Mouse (Mus musculus) lung, postnatal 0 days (tissue): Measurements from ENCODE around the gene Map2k5. TPM values are rescaled to one million over a fixed set of nuclear protein-coding genes. Genes with fewer than 3 reads are reported as not detected.

Experiments
- ATAC-seq: fragments of 200-750 bp; cut with Nextera tagmentation; 2 replicates; pipeline ENCODE4 v1.8.0; 2017; ENCODE audit warnings: moderate library complexity
- DNase-seq: peaks from one replicate; pipeline ENCODE4 v3.0.0-alpha.2; 2016; ENCODE audit warnings: low spot score
- H3K27ac ChIP-seq: fragments of 300-500 bp; sonication (generic); 2 replicates; pipeline ENCODE4 v1.5.1; 2014; ENCODE audit warnings: antibody characterized with exemption, mild to moderate bottlenecking, low read length, mixed read lengths
- H3K27me3 ChIP-seq: fragments of 300-500 bp; sonication (generic); replicated peaks from 2 replicates; pipeline ENCODE4 v1.6.1; 2014; ENCODE audit warnings: low read length, mixed read lengths; ENCODE audit not compliant: insufficient read depth
- H3K36me3 ChIP-seq: fragments of 300-500 bp; sonication (generic); 2 replicates; pipeline ENCODE4 v1.6.1; 2014; ENCODE audit warnings: low read length, mixed read lengths; ENCODE audit not compliant: insufficient read depth
- H3K4me1 ChIP-seq: fragments of 300-500 bp; sonication (generic); 2 replicates; pipeline ENCODE4 v1.6.1; 2014; ENCODE audit warnings: antibody characterized with exemption, low read depth, low read length, mixed read lengths; ENCODE audit not compliant: insufficient read depth
- H3K4me2 ChIP-seq: fragments of 300-500 bp; sonication (generic); replicated peaks from 2 replicates; pipeline ENCODE4 v1.6.1; 2014; ENCODE audit warnings: low read depth, mild to moderate bottlenecking, low read length, moderate library complexity, mixed read lengths
- H3K4me3 ChIP-seq: fragments of 300-500 bp; sonication (generic); 2 replicates; pipeline ENCODE4 v1.5.1; 2014; ENCODE audit warnings: low read depth, low read length
- H3K9ac ChIP-seq: fragments of 300-500 bp; sonication (generic); replicated peaks from 2 replicates; pipeline ENCODE4 v1.6.1; 2014; ENCODE audit warnings: low read depth, mild to moderate bottlenecking
- H3K9me3 ChIP-seq: fragments of 300-500 bp; sonication (generic); 2 replicates; pipeline ENCODE4 v1.6.1; 2016; ENCODE audit warnings: low read length, mixed read lengths
- CTCF ChIP-seq: IDR thresholded peaks from 2 replicates; pipeline ENCODE4 v1.5.1; 2016; ENCODE audit warnings: antibody characterized with exemption, mild to moderate bottlenecking
- EP300 ChIP-seq: IDR thresholded peaks from 2 replicates; pipeline ENCODE4 v1.6.1; 2016; ENCODE audit warnings: antibody characterized with exemption, mild to moderate bottlenecking, control low read depth
- WGBS: fragments of 180-500 bp; shearing (Covaris S2); extraction: QIAGEN DNeasy Blood & Tissue Kit; methylation state at CpG from one replicate; pipeline ENCODE4 v1.1.7; 2014; 5-methylcytosine and 5-hydroxymethylcytosine counted together
- polyA plus RNA-seq: library from polyadenylated mRNA; unstranded; fragments of >200 nt; fragmentation: Nextera tagmentation; extraction: Ambion mirVana; gene quantifications from 2 replicates; pipeline ENCODE4 v1.2.1, GENCODE M21; 2015

Gene Map2k5
- polyA plus RNA-seq, 1 experiment from 2014 or later, result 23.1 TPM

DNA sequence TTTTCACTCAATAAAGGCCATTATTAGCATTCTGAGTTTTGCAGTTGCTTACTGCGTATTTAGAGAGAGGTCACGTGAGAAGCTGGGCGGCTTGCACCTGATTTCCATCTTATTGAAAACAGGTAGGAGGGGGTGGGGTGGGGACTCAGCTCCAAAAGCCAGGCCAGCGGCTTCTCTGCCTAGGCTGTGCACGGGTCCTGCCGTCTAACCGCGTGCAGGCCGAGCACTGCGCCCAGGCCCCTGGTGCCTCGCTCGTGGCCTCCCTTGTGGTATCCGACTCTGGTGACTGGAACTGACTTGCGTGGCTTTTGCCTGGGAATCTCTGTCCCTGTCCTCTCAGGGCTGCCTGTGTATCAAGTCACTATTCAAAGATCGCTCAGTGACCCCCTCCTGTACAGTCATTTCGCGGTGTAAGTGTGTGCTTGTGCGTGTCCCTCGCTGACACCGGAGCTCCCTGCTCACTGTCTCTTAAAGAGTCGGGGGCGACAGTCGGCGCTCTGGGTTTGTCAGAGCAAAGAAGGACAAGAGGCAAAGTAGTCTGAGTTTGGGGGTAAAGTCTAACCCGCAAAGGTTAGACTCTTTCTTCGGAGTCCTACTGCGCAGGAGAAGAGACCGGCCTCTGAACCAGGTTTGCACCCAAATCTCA is 245.6 kb downstream of the Map2k5 start:
- ATAC-seq (peak; percentile 3), DNase-seq (peak; percentile 36)
- Histone ChIP-seq H3K4me3 (peak overlapping the region; percentile 58), H3K9me3 (no peaks in the 10 kb centered on the region), H3K4me1 (0 out of 2 replicates have a peak, but pooled peaks cover 2% of the 10 kb centered on the region), H3K36me3 (no peaks in the 10 kb centered on the region), H3K9ac (peak overlapping the region; percentile 59), H3K27me3 (peaks cover 33% of the 10 kb centered on the region), H3K4me2 (peak overlapping the region; percentile 79), H3K27ac (peak overlapping the region; percentile 86)
- 6% methylated on average over 28 of the region's 28 CpGs for whole genome bisulfite sequencing
- TF ChIP-seq CTCF (no peak), EP300 (no peak)

DNA sequence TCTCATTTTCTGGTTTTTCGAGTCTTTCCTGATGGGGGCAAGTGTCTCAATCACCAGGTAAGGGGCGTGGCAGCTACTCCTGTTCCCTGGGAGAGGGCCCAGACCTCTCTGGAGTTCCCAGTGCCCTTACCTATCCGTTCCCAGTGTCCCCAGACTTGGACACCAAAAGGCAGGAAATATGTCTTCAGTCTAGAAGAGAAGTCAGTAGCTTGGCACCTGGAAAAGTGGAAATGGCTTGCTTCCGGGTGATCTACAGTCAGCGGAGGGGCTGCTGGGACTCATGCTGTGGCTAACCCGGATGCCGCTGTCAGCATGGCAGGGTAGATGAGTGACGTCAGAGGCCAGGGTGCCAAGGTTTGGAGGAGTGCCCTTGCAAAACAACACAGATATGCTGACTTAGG is 248.1 kb downstream of the Map2k5 start:
- Histone ChIP-seq H3K4me2 (no peak overlapping the region), H3K27me3 (peaks cover 13% of the 10 kb centered on the region), H3K36me3 (no peaks in the 10 kb centered on the region), H3K4me1 (no peaks in the 10 kb centered on the region), H3K27ac (peak overlapping the region; percentile 66), H3K4me3 (no peak overlapping the region), H3K9me3 (no peaks in the 10 kb centered on the region), H3K9ac (no peak overlapping the region)
- DNase-seq (peak; percentile 84), ATAC-seq (peak; percentile 32)
- WGBS, result 58% methylated on average over 8 of the region's 8 CpGs
- TF ChIP-seq CTCF, result no peak
- TF ChIP-seq EP300, result no peak; the same call in 1 of the 2 replicates

DNA sequence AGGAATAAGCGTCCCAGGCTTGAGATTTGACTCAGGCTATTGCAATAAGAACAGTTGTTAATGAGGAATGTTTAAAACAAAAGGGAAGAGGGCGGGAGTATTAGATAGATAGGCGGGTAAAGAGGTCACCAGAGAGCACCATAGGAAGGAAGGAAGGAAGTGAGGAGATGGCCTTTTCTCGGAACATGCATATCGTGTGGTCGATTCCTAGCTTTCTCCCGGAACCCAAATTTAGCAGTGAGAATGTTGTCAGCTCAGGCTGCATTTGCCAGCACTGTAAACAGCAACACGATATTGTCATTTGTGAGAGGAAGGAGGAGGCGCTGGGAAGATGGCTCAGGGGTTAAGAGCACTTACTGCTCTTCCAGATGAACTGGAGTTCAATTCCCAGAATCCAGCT is 253.2 kb downstream of the Map2k5 start:
- WGBS, result 36% methylated on average over 9 of the region's 9 CpGs
- no peak overlapping the region for H3K4me3 ChIP-seq
- peak; percentile 30 for DNase-seq

DNA sequence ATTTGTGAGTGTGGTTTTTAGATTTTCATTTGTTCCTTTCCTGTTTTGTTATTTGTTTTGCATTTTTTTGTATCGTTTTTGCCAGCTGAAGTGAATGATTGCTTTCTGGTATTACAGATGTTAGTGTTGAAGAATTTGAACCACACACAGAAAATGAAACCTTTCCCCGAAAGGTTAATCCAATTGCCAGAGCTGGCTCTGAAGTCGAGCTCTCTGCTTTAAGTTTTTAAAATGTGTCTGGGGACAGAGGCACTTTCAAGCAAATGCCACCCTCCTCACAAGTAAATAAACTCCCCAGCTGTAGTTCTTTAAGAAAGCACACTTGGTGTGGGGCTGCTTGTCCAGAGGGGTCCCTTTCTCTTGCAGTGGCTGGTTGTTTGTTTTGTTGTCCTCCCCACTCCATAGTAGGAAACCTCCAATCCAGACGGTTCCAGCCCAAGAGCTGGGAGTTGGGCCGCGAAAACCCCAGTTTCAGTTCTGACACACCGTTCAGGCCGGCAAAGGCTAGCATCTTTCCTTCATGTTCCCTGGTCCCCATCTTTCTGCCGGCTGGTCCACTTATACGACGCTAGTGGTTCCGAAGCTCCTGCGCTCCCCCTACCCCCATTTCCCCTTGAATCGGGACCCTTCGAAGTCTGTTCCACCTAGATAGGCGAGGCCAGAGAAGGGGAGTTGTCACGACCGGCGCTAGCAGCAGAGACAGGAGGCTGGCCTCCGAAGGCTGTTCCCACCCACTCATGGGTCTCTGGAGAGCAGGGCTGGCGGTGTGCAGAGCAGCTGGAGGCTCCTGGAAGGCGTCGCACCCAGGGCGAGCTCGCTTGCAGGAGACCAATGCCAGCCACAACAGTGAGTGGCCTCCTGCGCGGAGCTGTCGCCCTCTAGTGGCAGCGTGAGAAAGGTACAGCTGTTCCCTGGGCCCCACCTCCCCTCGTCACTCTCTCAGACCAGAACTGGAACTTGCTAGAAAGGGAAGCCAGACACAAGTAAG is 254.0 kb downstream of the Map2k5 start:
- Histone ChIP-seq H3K9me3 (no peaks in the 10 kb centered on the region), H3K4me3 (peak overlapping the region; percentile 41), H3K27me3 (no peaks in the 10 kb centered on the region), H3K4me2 (peak overlapping the region; percentile 72), H3K4me1 (no peaks in the 10 kb centered on the region), H3K36me3 (no peaks in the 10 kb centered on the region), H3K27ac (peak overlapping the region; percentile 84), H3K9ac (peak overlapping the region; percentile 35; the same call in 1 of the 2 replicates)
- TF ChIP-seq CTCF (peak; percentile 100), EP300 (0 out of 2 replicates have a peak, but pooled peaks have one; percentile 23)
- ATAC-seq (peak; percentile 98), DNase-seq (peak; percentile 97)
- WGBS, result 5% methylated on average over 30 of the region's 30 CpGs

More for the DNA sequence above, 253.2 kb downstream of the Map2k5 start:
- no peak overlapping the region for H3K9ac ChIP-seq
- no peaks in the 10 kb centered on the region for H3K4me1 ChIP-seq
- TF ChIP-seq CTCF (no peak), EP300 (0 out of 2 replicates have a peak, but pooled peaks have one; percentile 17)
- H3K27ac ChIP-seq, result no peak overlapping the region
- no peaks in the 10 kb centered on the region for H3K27me3 ChIP-seq
- H3K36me3 ChIP-seq, result no peaks in the 10 kb centered on the region
- H3K9me3 ChIP-seq, result no peaks in the 10 kb centered on the region
- H3K4me2 ChIP-seq, result no peak overlapping the region
- ATAC-seq, result peak; percentile 21

DNA sequence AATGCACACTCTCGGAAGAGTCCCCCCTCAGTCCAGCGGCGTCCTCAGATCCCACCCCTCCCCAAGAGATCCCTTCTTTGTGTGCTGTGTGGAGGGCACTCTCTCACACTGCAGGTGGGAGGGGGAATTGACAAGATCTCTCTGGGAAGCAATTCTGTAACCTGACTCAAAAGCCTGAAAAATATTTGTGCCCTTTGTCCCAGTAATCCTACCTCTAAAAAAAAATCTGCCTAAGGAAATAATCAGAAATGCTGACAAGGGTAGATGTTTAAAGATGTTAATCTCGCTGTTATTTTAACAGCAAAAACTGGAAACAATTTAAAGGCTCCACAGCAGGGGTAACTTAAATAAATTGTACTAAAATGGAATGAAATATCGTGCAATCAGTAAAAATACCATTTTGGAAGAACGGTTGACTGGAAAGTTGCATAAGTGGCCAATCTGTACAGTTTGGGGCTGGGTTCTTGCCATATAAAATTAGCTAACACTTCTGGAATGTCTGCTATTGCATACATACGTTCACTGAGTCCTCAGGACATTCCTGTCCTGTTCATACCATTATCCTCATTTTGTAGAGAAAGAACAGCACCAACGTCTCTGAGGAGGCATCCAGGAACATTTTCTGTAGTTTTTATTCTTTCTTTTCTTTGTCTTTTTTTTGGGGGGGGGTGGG is 255.4 kb downstream of the Map2k5 start:
- H3K4me3 ChIP-seq, result no peak overlapping the region
- no peaks in the 10 kb centered on the region for H3K27me3 ChIP-seq
- TF ChIP-seq EP300, result peak; percentile 85
- no peak for TF ChIP-seq CTCF
- ATAC-seq (0 out of 2 replicates have a peak, but pooled peaks have one; percentile 29), DNase-seq (peak; percentile 79)
- WGBS, result 35% methylated on average over 8 of the region's 8 CpGs
- H3K9ac ChIP-seq, result no peak overlapping the region
- H3K27ac ChIP-seq, result no peak overlapping the region
- H3K36me3 ChIP-seq, result no peaks in the 10 kb centered on the region
- no peaks in the 10 kb centered on the region for H3K4me1 ChIP-seq
- H3K4me2 ChIP-seq, result no peak overlapping the region
- no peaks in the 10 kb centered on the region for H3K9me3 ChIP-seq
